Mouse (Mus musculus) lung, postnatal 0 days (tissue): ENCODE results near the gene Vmn2r65. TPM values are rescaled to one million over a fixed set of nuclear protein-coding genes. Genes with fewer than 3 reads are reported as not detected.

Source experiments
- ATAC-seq: fragments of 200-750 bp; cut with Nextera tagmentation; 2 replicates; pipeline ENCODE4 v1.8.0; 2017; ENCODE audit warnings: moderate library complexity
- DNase-seq: peaks from one replicate; pipeline ENCODE4 v3.0.0-alpha.2; 2016; ENCODE audit warnings: low spot score
- H3K27ac ChIP-seq: fragments of 300-500 bp; sonication (generic); 2 replicates; pipeline ENCODE4 v1.5.1; 2014; ENCODE audit warnings: antibody characterized with exemption, mild to moderate bottlenecking, low read length, mixed read lengths
- H3K27me3 ChIP-seq: fragments of 300-500 bp; sonication (generic); replicated peaks from 2 replicates; pipeline ENCODE4 v1.6.1; 2014; ENCODE audit warnings: low read length, mixed read lengths; ENCODE audit not compliant: insufficient read depth
- H3K36me3 ChIP-seq: fragments of 300-500 bp; sonication (generic); 2 replicates; pipeline ENCODE4 v1.6.1; 2014; ENCODE audit warnings: low read length, mixed read lengths; ENCODE audit not compliant: insufficient read depth
- H3K4me1 ChIP-seq: fragments of 300-500 bp; sonication (generic); 2 replicates; pipeline ENCODE4 v1.6.1; 2014; ENCODE audit warnings: antibody characterized with exemption, low read depth, low read length, mixed read lengths; ENCODE audit not compliant: insufficient read depth
- H3K4me2 ChIP-seq: fragments of 300-500 bp; sonication (generic); replicated peaks from 2 replicates; pipeline ENCODE4 v1.6.1; 2014; ENCODE audit warnings: low read depth, mild to moderate bottlenecking, low read length, moderate library complexity, mixed read lengths
- H3K4me3 ChIP-seq: fragments of 300-500 bp; sonication (generic); 2 replicates; pipeline ENCODE4 v1.5.1; 2014; ENCODE audit warnings: low read depth, low read length
- H3K9ac ChIP-seq: fragments of 300-500 bp; sonication (generic); replicated peaks from 2 replicates; pipeline ENCODE4 v1.6.1; 2014; ENCODE audit warnings: low read depth, mild to moderate bottlenecking
- H3K9me3 ChIP-seq: fragments of 300-500 bp; sonication (generic); 2 replicates; pipeline ENCODE4 v1.6.1; 2016; ENCODE audit warnings: low read length, mixed read lengths
- CTCF ChIP-seq: IDR thresholded peaks from 2 replicates; pipeline ENCODE4 v1.5.1; 2016; ENCODE audit warnings: antibody characterized with exemption, mild to moderate bottlenecking
- EP300 ChIP-seq: IDR thresholded peaks from 2 replicates; pipeline ENCODE4 v1.6.1; 2016; ENCODE audit warnings: antibody characterized with exemption, mild to moderate bottlenecking, control low read depth
- WGBS: fragments of 180-500 bp; shearing (Covaris S2); extraction: QIAGEN DNeasy Blood & Tissue Kit; methylation state at CpG from one replicate; pipeline ENCODE4 v1.1.7; 2014; 5-methylcytosine and 5-hydroxymethylcytosine counted together
- polyA plus RNA-seq: library from polyadenylated mRNA; unstranded; fragments of >200 nt; fragmentation: Nextera tagmentation; extraction: Ambion mirVana; gene quantifications from 2 replicates; pipeline ENCODE4 v1.2.1, GENCODE M21; 2015

Gene Vmn2r65
- polyA plus RNA-seq: not detected in 2 replicates

GRCm38 (mm10) chr7:84964015-84964414, at the start of gene Vmn2r65:
Gene Vmn2r65, minus strand, starts transcription at chr7:84964115.
- ATAC-seq (no peak), DNase-seq (no peak)
- 27% methylated on average over 1 of the region's 1 CpGs for WGBS
- no peaks in the 10 kb centered on the region for H3K9me3 ChIP-seq
- H3K9ac ChIP-seq: no peak within 1 kb of the TSS
- no peaks in the 10 kb centered on the region for H3K36me3 ChIP-seq
- no peak within 1 kb of the TSS for H3K4me2 ChIP-seq
- no peak within 1 kb of the TSS for H3K27ac ChIP-seq
- TF ChIP-seq CTCF: no peak
- no peak for TF ChIP-seq EP300
- no peak within 1 kb of the TSS for H3K4me3 ChIP-seq
- H3K27me3 ChIP-seq: no peaks in the 10 kb centered on the region
- no peaks in the 10 kb centered on the region for H3K4me1 ChIP-seq

GRCm38 (mm10) chr7:85012168-85012567, 48.3 kb upstream of the Vmn2r65 start, which contains the start of gene Vmn2r66:
Gene Vmn2r66, minus strand, starts transcription at chr7:85012268.
- Histone ChIP-seq H3K9me3 (no peaks in the 10 kb centered on the region), H3K27me3 (no peaks in the 10 kb centered on the region), H3K4me1 (no peaks in the 10 kb centered on the region), H3K36me3 (no peaks in the 10 kb centered on the region), H3K27ac (no peak within 1 kb of the TSS), H3K4me3 (no peak within 1 kb of the TSS), H3K9ac (no peak within 1 kb of the TSS), H3K4me2 (no peak within 1 kb of the TSS)
- WGBS: 73% methylated on average over 1 of the region's 1 CpGs
- DNase-seq (no peak), ATAC-seq (no peak)
- TF ChIP-seq CTCF: no peak

- H3K4me1 ChIP-seq: no peaks in the 10 kb centered on the region
- H3K9ac ChIP-seq: no peak overlapping the region
- no peaks in the 10 kb centered on the region for H3K36me3 ChIP-seq
- H3K4me3 ChIP-seq: no peak overlapping the region
- no peaks in the 10 kb centered on the region for H3K27me3 ChIP-seq
- H3K9me3 ChIP-seq: 0 out of 2 replicates have a peak, but pooled peaks cover 4% of the 10 kb centered on the region
- ATAC-seq (no peak), DNase-seq (no peak)
- no peak overlapping the region for H3K27ac ChIP-seq
- WGBS: 52% methylated on average over 2 of the region's 2 CpGs
- TF ChIP-seq EP300: no peak
- no peak for TF ChIP-seq CTCF
- no peak overlapping the region for H3K4me2 ChIP-seq
Observed at GRCm38 (mm10) chr7:84996694-84997093, 32.8 kb upstream of the Vmn2r65 start.

Other genes with a start within 250 kb of the Vmn2r65 start
- gene Olfr291, start 110.6 kb downstream of the Vmn2r65 start, polyA plus RNA-seq: not detected in 2 replicates
- gene Vmn2r66, start 48.2 kb upstream of the Vmn2r65 start, polyA plus RNA-seq: not detected in 2 replicates
- gene Vmn2r67, start 191.9 kb upstream of the Vmn2r65 start, polyA plus RNA-seq: not detected in 2 replicates